Mouse (Mus musculus) heart, embryonic 13.5 days (tissue): ENCODE measurements around the gene Itga6. TPM values are rescaled to one million over a fixed set of nuclear protein-coding genes. Genes with fewer than 3 reads are reported as not detected.

Source experiments
- ATAC-seq: fragments of 200-750 bp; cut with Nextera tagmentation; 2 replicates; pipeline ENCODE4 v1.8.0; 2017; ENCODE audit warnings: moderate TSS enrichment; ENCODE audit not compliant: insufficient number of reproducible peaks, low FRiP score, low TSS enrichment; ENCODE audit errors: extremely low read depth
- H3K27ac ChIP-seq: fragments of 300-500 bp; sonication (generic); replicated peaks from 2 replicates; pipeline ENCODE4 v1.5.1; 2015; ENCODE audit warnings: moderate library complexity, mild to moderate bottlenecking, inconsistent platforms
- H3K27me3 ChIP-seq: fragments of 300-500 bp; sonication (generic); replicated peaks from 2 replicates; pipeline ENCODE4 v1.6.1; 2015; ENCODE audit warnings: mild to moderate bottlenecking, inconsistent platforms
- H3K36me3 ChIP-seq: fragments of 300-500 bp; sonication (generic); 2 replicates; pipeline ENCODE4 v1.6.1; 2015; ENCODE audit warnings: mild to moderate bottlenecking, inconsistent platforms
- H3K4me1 ChIP-seq: fragments of 300-500 bp; sonication (generic); 2 replicates; pipeline ENCODE4 v1.6.1; 2015; ENCODE audit warnings: inconsistent platforms
- H3K4me2 ChIP-seq: fragments of 300-500 bp; sonication (generic); 2 replicates; pipeline ENCODE4 v1.6.1; 2015; ENCODE audit warnings: inconsistent platforms, mild to moderate bottlenecking, moderate library complexity
- H3K4me3 ChIP-seq: fragments of 300-500 bp; sonication (generic); 2 replicates; pipeline ENCODE4 v1.5.1; 2015; ENCODE audit warnings: moderate library complexity, mild to moderate bottlenecking, inconsistent platforms
- H3K9ac ChIP-seq: fragments of 300-500 bp; sonication (generic); 2 replicates; pipeline ENCODE4 v1.6.1; 2015; ENCODE audit warnings: inconsistent platforms, mild to moderate bottlenecking, moderate library complexity
- H3K9me3 ChIP-seq: fragments of 300-500 bp; sonication (generic); 2 replicates; pipeline ENCODE4 v1.6.1; 2016; ENCODE audit warnings: inconsistent platforms
- WGBS: fragments of 180-500 bp; shearing (Covaris S2); methylation state at CpG from one replicate; pipeline ENCODE4 v1.1.7; 2015; ENCODE audit warnings: mixed read lengths; 5-methylcytosine and 5-hydroxymethylcytosine counted together
- polyA plus RNA-seq: library from polyadenylated mRNA; unstranded; fragments of >200 nt; fragmentation: Nextera tagmentation; extraction: Ambion mirVana; gene quantifications from 2 replicates; pipeline ENCODE4 v1.2.1, GENCODE M21; 2015

The Itga6 gene
- polyA plus RNA-seq, 1 experiment from 2014 or later, result 65.8 TPM

DNA sequence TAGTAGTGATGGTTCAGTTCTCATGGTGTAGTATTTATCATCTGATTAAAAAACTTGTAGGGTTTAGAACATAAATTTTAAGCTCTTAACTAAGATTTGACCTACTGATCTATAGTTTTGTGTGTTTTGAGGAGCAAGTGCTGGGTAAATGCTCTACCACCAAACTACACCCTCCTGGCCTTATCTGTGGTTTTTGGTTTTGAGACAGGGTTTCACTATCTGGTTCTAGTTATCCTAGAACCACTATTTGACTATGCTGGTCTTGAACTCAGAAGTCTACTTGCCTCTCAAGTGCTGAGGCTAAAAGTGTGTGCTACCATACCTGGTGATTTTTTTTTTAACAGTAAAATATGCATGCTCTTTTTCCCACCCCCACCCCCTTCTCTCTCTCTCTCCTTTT, 133.5 kb downstream of the Itga6 start:
- ATAC-seq, result no peak
- no peak overlapping the region for H3K27ac ChIP-seq
- H3K36me3 ChIP-seq, result peaks cover 60% of the 10 kb centered on the region
- H3K27me3 ChIP-seq, result no peaks in the 10 kb centered on the region
- no peak overlapping the region for H3K4me3 ChIP-seq
- no peaks in the 10 kb centered on the region for H3K9me3 ChIP-seq
- H3K4me1 ChIP-seq, result peaks cover 28% of the 10 kb centered on the region
- no peak overlapping the region for H3K9ac ChIP-seq
- H3K4me2 ChIP-seq, result no peak overlapping the region

DNA sequence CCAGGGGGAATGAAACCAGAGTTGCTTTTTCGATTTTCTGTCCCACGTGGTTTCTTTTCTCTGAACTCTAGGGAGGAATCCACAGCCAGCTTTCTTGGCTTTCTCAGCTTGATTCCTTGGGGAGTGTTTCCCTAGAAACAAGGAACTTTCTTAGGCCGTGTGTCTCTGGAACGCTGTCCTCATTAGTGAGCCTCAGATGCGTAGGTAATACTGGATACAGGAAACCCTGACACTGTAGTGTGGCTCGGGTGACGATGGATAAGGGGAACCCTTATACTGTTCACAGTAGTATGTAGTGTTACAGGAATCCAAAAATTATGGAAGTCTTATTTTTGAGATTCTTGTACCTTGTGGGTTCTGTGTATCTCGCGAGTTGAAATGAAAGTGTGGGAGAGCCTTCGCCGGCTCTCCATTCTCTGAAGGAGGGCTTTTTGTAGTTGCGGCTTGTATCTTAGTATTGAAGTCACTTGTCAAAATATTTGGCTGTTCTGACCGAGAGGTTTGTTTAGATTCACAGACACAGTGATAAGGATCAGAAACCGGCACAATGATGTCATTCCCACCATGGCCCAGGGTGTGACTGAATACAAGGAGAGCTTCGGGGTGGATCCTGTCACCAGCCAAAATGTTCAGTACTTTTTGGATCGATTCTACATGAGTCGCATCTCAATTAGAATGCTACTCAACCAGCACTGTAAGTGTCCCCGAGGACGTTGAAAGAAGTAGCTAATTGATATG, 137.7 kb downstream of the Itga6 start:
- Histone ChIP-seq H3K9ac (no peak overlapping the region), H3K27me3 (no peaks in the 10 kb centered on the region), H3K4me1 (peaks cover 4% of the 10 kb centered on the region; the same call in 1 of the 2 replicates), H3K4me3 (no peak overlapping the region), H3K27ac (no peak overlapping the region), H3K9me3 (no peaks in the 10 kb centered on the region), H3K4me2 (no peak overlapping the region), H3K36me3 (peaks cover 82% of the 10 kb centered on the region)
- ATAC-seq, result no peak
- 79% methylated on average over 19 of the region's 19 CpGs for WGBS

DNA sequence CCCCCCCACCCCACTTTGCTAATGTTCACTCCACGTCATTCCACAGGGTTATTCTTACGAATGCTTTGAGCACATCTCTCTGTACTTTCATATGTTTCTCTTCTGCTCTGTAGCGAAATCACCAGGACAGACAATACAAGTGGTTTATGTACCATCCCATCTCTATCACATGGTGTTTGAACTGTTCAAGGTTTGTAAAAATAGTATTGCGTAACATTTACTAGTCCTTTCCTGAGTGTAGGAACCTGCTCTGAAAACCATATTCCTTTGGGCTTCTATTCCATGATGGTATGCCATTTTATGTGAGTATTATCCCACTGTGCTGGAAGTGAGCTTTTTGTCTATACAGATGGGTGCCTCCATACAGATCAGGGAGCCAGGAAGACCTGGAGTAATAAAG, 141.9 kb downstream of the Itga6 start:
- ATAC-seq, result no peak
- H3K9me3 ChIP-seq, result no peaks in the 10 kb centered on the region
- H3K36me3 ChIP-seq, result peaks cover 92% of the 10 kb centered on the region
- WGBS, result 90% methylated on average over 4 of the region's 4 CpGs
- no peaks in the 10 kb centered on the region for H3K27me3 ChIP-seq
- no peak overlapping the region for H3K27ac ChIP-seq
- no peaks in the 10 kb centered on the region for H3K4me1 ChIP-seq
- H3K9ac ChIP-seq, result no peak overlapping the region
- no peak overlapping the region for H3K4me2 ChIP-seq
- H3K4me3 ChIP-seq, result no peak overlapping the region

DNA sequence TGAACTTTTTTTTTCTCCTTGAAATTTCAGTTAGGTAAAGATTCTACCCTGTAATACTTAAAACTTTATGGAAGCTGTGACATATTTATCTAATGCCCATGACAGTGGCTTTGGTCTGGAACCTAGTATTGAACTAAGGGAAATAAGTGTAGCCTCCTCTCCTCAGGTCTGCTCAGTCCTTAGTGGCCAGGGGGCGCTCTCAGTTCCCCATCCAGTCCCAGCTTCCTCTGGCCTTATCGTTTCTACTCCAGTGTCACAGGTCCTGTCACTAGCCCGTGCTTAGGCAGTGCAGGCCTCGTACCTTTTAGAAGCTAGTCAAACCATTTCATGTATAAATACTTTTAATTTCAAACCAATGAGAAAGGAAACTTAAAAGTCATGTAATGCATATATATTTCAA, 143.0 kb downstream of the Itga6 start:
- Histone ChIP-seq H3K27ac (no peak overlapping the region), H3K36me3 (peaks cover 93% of the 10 kb centered on the region), H3K4me3 (no peak overlapping the region), H3K4me2 (no peak overlapping the region), H3K27me3 (no peaks in the 10 kb centered on the region), H3K9me3 (no peaks in the 10 kb centered on the region), H3K4me1 (no peaks in the 10 kb centered on the region), H3K9ac (no peak overlapping the region)
- no peak for ATAC-seq
- 59% methylated on average over 4 of the region's 4 CpGs for whole genome bisulfite sequencing

DNA sequence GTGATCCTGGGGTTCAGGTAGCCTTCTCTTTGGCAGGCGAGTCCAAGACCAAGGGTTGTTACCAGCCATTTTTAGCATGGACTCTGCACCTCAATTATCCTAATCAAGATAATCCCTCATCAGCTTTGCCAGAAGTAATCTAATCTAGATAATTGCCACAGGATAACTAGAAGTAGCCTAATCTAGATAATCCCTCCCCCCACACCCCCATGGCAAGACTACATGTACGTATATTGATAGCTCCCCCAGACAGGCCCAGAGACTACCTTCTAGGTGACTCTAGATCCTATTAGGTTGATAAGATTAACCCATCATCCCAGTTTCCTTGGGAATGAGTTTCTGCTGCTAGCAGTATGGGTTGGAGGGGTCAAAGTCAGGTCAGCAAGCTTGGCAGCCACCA, 146.1 kb downstream of the Itga6 start:
- Histone ChIP-seq H3K9ac (no peak overlapping the region), H3K27me3 (no peaks in the 10 kb centered on the region), H3K4me1 (no peaks in the 10 kb centered on the region), H3K27ac (no peak overlapping the region), H3K4me2 (no peak overlapping the region), H3K9me3 (no peaks in the 10 kb centered on the region), H3K36me3 (peaks cover 92% of the 10 kb centered on the region), H3K4me3 (no peak overlapping the region)
- 87% methylated on average over 2 of the region's 2 CpGs for WGBS
- ATAC-seq, result no peak

DNA sequence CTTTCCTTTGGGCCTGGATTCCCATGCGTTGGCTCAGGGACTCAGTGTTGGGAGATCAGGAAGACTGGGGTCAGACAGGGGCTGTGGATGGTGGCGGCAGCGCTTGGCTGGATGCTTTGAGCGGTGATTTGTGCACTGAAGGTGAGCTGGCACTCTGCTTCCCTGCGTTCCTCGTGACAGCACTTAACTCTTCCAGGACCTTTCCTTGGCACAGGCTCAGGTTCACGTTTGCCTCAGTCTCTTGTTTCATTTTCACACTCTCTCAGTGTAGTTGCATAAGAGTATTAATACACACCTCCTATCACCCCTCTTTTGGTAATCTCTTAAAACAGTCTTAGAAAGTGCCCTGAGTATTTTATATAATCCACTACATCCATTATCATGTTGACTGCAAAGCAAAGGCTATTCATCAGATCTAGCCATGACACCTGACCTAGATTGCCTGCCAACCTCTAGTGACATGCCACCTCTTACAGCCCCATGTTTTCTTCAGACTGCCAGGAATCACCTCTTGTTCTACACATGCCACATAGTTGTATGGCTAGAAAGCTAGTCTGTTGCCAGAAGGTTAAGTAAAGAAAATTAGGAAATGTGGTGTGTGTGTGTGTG, 147.4 kb downstream of the Itga6 start:
- no peak overlapping the region for H3K4me2 ChIP-seq
- H3K27me3 ChIP-seq, result no peaks in the 10 kb centered on the region
- no peaks in the 10 kb centered on the region for H3K4me1 ChIP-seq
- H3K36me3 ChIP-seq, result peaks cover 93% of the 10 kb centered on the region
- H3K27ac ChIP-seq, result no peak overlapping the region
- WGBS, result 93% methylated on average over 7 of the region's 7 CpGs
- ATAC-seq, result no peak
- H3K9me3 ChIP-seq, result no peaks in the 10 kb centered on the region
- no peak overlapping the region for H3K9ac ChIP-seq
- H3K4me3 ChIP-seq, result no peak overlapping the region

DNA sequence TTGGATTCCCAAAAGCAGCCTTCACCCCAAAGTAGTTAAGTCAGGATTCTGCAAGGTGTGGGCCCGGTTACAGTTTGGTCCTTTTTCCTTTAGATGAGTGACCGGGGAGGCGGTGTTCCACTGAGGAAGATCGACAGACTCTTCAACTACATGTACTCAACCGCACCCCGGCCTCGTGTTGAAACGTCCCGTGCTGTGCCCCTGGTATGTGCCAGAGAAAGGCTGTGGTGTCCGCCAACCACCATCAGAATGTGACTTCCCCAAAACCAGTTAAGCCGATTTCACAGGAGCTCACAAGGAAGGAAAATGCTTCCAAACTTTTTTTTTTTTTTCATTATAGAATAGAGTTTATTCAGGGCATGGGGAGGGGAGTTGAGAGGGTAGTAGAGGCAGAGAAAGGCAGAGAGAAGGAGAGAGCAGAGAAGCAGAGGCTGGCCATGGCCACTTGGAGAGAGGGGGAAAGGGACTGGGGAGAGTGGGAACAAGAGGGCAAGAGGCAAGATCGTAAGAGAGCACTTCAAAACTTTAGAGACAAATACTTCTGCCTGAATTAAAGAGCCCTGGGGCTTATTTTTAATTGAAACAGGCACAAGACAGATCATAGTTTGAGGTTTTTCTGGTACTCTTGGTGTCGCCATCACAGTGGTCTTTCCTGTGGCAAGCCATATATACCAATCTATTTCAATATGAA, 150.3 kb downstream of the Itga6 start:
- Histone ChIP-seq H3K9me3 (no peaks in the 10 kb centered on the region), H3K27ac (no peak overlapping the region), H3K4me1 (peaks cover 9% of the 10 kb centered on the region), H3K4me2 (no peak overlapping the region), H3K27me3 (no peaks in the 10 kb centered on the region), H3K4me3 (no peak overlapping the region), H3K9ac (no peak overlapping the region), H3K36me3 (peaks cover 88% of the 10 kb centered on the region)
- ATAC-seq, result no peak
- 92% methylated on average over 13 of the region's 13 CpGs for WGBS

DNA sequence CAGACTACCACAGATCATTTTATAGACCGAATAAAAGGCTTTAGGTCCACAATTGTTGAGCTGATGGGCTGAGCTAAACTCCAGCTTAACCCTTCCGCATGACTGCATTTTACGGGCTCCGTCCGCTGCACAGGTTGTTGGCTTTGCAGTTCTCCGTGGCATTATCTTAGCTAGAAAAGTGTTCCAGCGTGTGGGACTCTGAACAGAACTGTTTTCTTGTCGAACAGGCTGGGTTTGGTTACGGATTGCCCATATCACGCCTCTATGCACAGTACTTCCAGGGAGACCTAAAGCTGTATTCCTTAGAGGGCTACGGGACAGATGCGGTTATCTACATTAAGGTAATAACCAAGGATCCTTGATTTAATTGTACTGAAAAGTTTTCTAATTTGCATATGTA, 152.0 kb downstream of the Itga6 start:
- no peaks in the 10 kb centered on the region for H3K27me3 ChIP-seq
- no peak for ATAC-seq
- WGBS, result 88% methylated on average over 12 of the region's 12 CpGs
- H3K4me1 ChIP-seq, result peaks cover 19% of the 10 kb centered on the region
- H3K9ac ChIP-seq, result no peak overlapping the region
- no peak overlapping the region for H3K27ac ChIP-seq
- peaks cover 82% of the 10 kb centered on the region for H3K36me3 ChIP-seq
- no peak overlapping the region for H3K4me3 ChIP-seq
- H3K4me2 ChIP-seq, result no peak overlapping the region
- H3K9me3 ChIP-seq, result no peaks in the 10 kb centered on the region

DNA sequence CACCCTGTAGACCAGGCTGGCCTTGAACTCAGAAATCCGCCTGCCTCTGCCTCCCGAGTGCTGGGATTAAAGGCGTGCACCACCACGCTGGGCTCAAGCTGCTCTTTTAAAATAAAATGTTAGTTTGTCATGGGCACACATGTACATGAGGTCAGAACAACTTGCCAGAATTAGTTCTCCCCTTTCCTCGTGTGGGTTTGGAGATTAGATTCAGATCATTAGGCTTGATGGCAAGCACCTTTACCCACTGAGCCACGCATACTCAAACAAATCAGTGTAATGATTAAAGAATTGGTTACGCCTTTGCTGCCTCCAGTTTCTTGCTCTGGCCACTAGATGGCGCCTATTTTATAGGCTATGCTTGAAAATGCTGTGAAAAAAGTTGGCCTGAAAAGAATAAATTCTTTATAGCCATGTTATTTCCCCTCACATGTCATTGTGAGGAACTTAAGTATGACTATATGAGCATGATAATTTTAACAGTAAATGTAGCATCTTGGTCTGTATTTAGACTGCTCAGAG, 153.0 kb downstream of the Itga6 start:
- Histone ChIP-seq H3K4me3 (no peak overlapping the region), H3K9me3 (no peaks in the 10 kb centered on the region), H3K27me3 (no peaks in the 10 kb centered on the region), H3K36me3 (peaks cover 72% of the 10 kb centered on the region), H3K4me1 (peaks cover 19% of the 10 kb centered on the region), H3K4me2 (no peak overlapping the region), H3K27ac (no peak overlapping the region), H3K9ac (no peak overlapping the region)
- ATAC-seq, result no peak
- 54% methylated on average over 8 of the region's 8 CpGs for WGBS

DNA sequence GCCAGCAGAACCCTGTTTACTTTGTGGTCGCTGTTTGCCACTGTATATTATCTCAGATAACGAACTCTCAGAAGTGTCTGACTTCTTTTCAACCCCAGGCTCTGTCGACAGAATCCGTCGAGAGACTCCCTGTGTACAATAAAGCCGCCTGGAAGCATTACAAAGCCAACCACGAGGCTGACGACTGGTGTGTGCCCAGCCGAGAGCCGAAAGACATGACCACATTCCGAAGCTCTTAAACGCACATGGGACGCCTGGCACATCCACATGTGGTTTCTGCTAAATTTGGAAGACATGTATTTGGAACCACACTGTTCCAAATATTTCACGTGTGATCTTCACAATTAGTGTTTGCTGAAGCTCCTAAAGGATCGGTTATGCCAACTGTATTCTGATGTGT, 154.5 kb downstream of the Itga6 start:
- Histone ChIP-seq H3K4me3 (no peak overlapping the region), H3K9me3 (no peaks in the 10 kb centered on the region), H3K9ac (no peak overlapping the region), H3K4me2 (no peak overlapping the region), H3K36me3 (peaks cover 60% of the 10 kb centered on the region), H3K4me1 (peaks cover 19% of the 10 kb centered on the region), H3K27ac (0 out of 2 replicates have a peak overlapping the region, but pooled peaks have one; percentile 9), H3K27me3 (no peaks in the 10 kb centered on the region)
- ATAC-seq, result no peak
- 47% methylated on average over 15 of the region's 15 CpGs for WGBS

DNA sequence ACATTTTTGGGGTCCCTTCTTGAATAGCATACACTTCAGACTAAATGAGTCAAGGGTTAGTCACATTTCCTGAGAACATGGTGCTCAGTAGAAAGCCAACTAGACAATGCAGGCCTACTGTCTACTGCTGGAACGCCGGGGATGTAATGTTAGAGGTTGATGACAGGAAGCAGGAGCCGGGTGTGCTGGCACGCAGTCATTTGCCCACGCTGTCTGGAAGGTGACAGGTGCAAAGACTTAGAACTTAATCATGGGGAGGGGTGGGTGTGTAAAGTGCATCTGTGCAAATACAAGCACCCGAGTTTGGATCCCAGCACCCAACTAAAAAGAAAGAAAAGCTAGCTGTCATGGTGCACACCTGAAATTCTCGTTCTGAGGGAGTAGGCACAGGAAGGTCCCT, 159.7 kb downstream of the Itga6 start:
- no peak overlapping the region for H3K4me2 ChIP-seq
- no peaks in the 10 kb centered on the region for H3K27me3 ChIP-seq
- peaks cover 15% of the 10 kb centered on the region for H3K4me1 ChIP-seq
- H3K27ac ChIP-seq, result no peak overlapping the region
- H3K9ac ChIP-seq, result no peak overlapping the region
- H3K9me3 ChIP-seq, result no peaks in the 10 kb centered on the region
- H3K4me3 ChIP-seq, result no peak overlapping the region
- no peak for ATAC-seq
- WGBS, result 80% methylated on average over 7 of the region's 7 CpGs
- peaks cover 14% of the 10 kb centered on the region for H3K36me3 ChIP-seq
